Mouse (Mus musculus) large intestine, adult 2 months (tissue): Measurements from ENCODE around the gene Vps37d. TPM values are rescaled to one million over a fixed set of nuclear protein-coding genes. Genes with fewer than 3 reads are reported as not detected.

Experiments used
- DNase-seq: peaks from one replicate; pipeline ENCODE4 v3.0.0-alpha.2; 2012; ENCODE audit warnings: low read depth, low spot score
- WGBS: fragments of 180-500 bp; shearing (Covaris S2); methylation state at CpG from one replicate; pipeline ENCODE4 v1.1.7; 2018; 5-methylcytosine and 5-hydroxymethylcytosine counted together
- polyA plus RNA-seq: library from polyadenylated mRNA; depleted of rRNA; stranded (reverse); fragments of >200 nt; gene quantifications from 2 replicates; pipeline ENCODE4 v1.2.3, GENCODE M21; 2012; rRNA removed

Gene Vps37d
- polyA plus RNA-seq, 1 experiment, result 3.0 TPM

- WGBS, result 78% methylated on average over 18 of the region's 18 CpGs
These were observed 42.3 kb downstream of the Vps37d start for GRCm38 (mm10) chr5:135035608-135036359.

GRCm38 (mm10) chr5:135034593-135034992 is 43.5 kb downstream of the Vps37d start:
- 98% methylated on average over 2 of the region's 2 CpGs for WGBS

More at GRCm38 (mm10) chr5:135035608-135036359, 42.3 kb downstream of the Vps37d start:
- DNase-seq, result no peak

GRCm38 (mm10) chr5:135032581-135032980 is 45.5 kb downstream of the Vps37d start:
- 86% methylated on average over 5 of the region's 5 CpGs for WGBS
- DNase-seq, result no peak

More at GRCm38 (mm10) chr5:135034593-135034992, 43.5 kb downstream of the Vps37d start:
- no peak for DNase-seq

GRCm38 (mm10) chr5:135029007-135029854 is 48.8 kb downstream of the Vps37d start:
- DNase-seq, result no peak
- WGBS, result 37% methylated on average over 18 of the region's 18 CpGs

GRCm38 (mm10) chr5:135025899-135026298 is 52.2 kb downstream of the Vps37d start:
- WGBS, result 40% methylated on average over 7 of the region's 7 CpGs
- no peak for DNase-seq

- no peak for DNase-seq
- 45% methylated on average over 11 of the region's 11 CpGs for WGBS
These were observed 53.3 kb downstream of the Vps37d start for GRCm38 (mm10) chr5:135024665-135025224.

- DNase-seq, result no peak
- under 1% methylated on average over 60 of the region's 61 CpGs for WGBS
These were observed 54.5 kb downstream of the Vps37d start, which contains the start of gene Stx1a for GRCm38 (mm10) chr5:135023344-135024173. TSS of gene Stx1a (plus strand) at chr5:135023482.

Other genes starting within 250 kb of the Vps37d start
- not detected in 2 replicates for gene Tmem270, start 171.5 kb downstream of the Vps37d start, polyA plus RNA-seq
- 0.27 and 0.77 TPM in 2 replicates for gene Cldn13, start 162.7 kb downstream of the Vps37d start, polyA plus RNA-seq
- 13.6 and 15.3 TPM in 2 replicates for gene Mettl27, start 145.9 kb downstream of the Vps37d start, polyA plus RNA-seq
- gene Cldn4, start 131.3 kb downstream of the Vps37d start, polyA plus RNA-seq, result 111 and 235 TPM in 2 replicates
- 796 and 924 TPM in 2 replicates for gene Cldn3, start 92.1 kb downstream of the Vps37d start, polyA plus RNA-seq
- 159 and 170 TPM in 2 replicates for gene Abhd11, start 69.1 kb downstream of the Vps37d start, polyA plus RNA-seq
- gene Stx1a, start 54.8 kb downstream of the Vps37d start, polyA plus RNA-seq, result 6.4 and 6.8 TPM in 2 replicates
- 31.4 and 38.8 TPM in 2 replicates for gene Dnajc30, start 14.1 kb downstream of the Vps37d start, polyA plus RNA-seq
- 52.2 and 65.6 TPM in 2 replicates for gene Bud23, start 13.3 kb downstream of the Vps37d start, polyA plus RNA-seq
- 80.5 and 207 TPM in 2 replicates for gene Mlxipl, start 11.6 kb upstream of the Vps37d start, polyA plus RNA-seq
- 8.9 and 11.7 TPM in 2 replicates for gene Tbl2, start 71.4 kb upstream of the Vps37d start, polyA plus RNA-seq
- 26.3 and 28.4 TPM in 2 replicates for gene Bcl7b, start 90.0 kb upstream of the Vps37d start, polyA plus RNA-seq
- gene Baz1b, start 109.0 kb upstream of the Vps37d start, polyA plus RNA-seq, result 16.2 and 19.7 TPM in 2 replicates
- gene Fzd9, start 173.0 kb upstream of the Vps37d start, polyA plus RNA-seq, result 2.8 and 3.7 TPM in 2 replicates